Mouse (Mus musculus): Measurements from ENCODE around the gene Snx25. TPM values are rescaled to one million over a fixed set of nuclear protein-coding genes. Genes with fewer than 3 reads are reported as not detected.

The Snx25 gene
- polyA plus RNA-seq, 1 experiment from 2014 or later, result 3.0 TPM

GRCm38 (mm10) chr8:46010306-46010705 lies 141.7 kb downstream of the Snx25 start:
- 54% methylated on average over 2 of the region's 2 CpGs for WGBS (ENCODE audit: insufficient replicate concordance)
- Histone ChIP-seq H3K9me3 (replicated peaks; ENCODE audit: control insufficient read depth, low read length) (no peaks in the 10 kb centered on the region), H3K4me1 (ENCODE audit: control insufficient read depth, low read depth, low read length) (no peaks in the 10 kb centered on the region), H3K27ac (ENCODE audit: low read length) (no peak overlapping the region), H3K36me3 (ENCODE audit: control insufficient read depth, insufficient read depth) (no peaks in the 10 kb centered on the region), H3K27me3 (ENCODE audit: control insufficient read depth, insufficient read depth, low read depth, low read length) (peaks cover 2% of the 10 kb centered on the region; the same call in 1 of the 2 replicates), H3K4me2 (ENCODE audit: low read depth, low read length) (peak overlapping the region; percentile 42), H3K4me3 (ENCODE audit: low read depth, low read length) (no peak overlapping the region), H3K9ac (ENCODE audit: low read depth, low read length) (no peak overlapping the region)
- ATAC-seq (ENCODE audit: low read depth), result no peak

DNA sequence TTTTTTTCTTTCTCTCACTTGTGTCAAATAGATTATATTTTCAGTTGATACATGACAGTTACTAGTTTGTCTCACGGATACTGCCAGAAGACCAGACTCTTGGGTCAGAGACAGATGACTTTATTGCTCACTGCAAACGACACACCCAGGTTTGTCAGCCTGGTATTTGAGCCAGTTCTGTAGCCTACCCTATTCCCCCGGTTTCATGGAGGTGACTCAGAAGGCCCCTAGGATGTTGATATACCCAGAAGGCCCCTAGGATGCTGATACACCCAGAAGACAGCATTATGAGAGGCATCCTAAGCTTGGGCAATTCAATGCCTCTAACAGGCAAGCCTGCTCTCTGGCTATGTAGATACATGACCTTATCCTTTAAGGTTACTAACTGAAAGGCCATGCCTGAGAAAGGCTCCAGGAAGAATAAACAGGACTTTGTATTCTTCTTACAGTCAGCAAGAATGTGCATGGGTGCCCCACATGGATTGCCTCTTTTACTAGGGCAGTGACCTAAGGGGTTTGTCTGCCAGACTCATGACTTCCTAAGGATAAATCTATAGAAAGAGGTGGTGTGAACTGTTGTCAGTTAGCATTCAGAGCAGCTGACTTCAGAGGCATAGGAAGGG lies 144.8 kb downstream of the Snx25 start:
- ATAC-seq (ENCODE audit: low read depth), result no peak
- Histone ChIP-seq H3K4me3 (ENCODE audit: low read depth, low read length) (no peak overlapping the region), H3K4me2 (ENCODE audit: low read depth, low read length) (no peak overlapping the region), H3K36me3 (ENCODE audit: control insufficient read depth, insufficient read depth) (no peaks in the 10 kb centered on the region), H3K9me3 (replicated peaks; ENCODE audit: control insufficient read depth, low read length) (no peaks in the 10 kb centered on the region), H3K4me1 (ENCODE audit: control insufficient read depth, low read depth, low read length) (no peaks in the 10 kb centered on the region), H3K9ac (ENCODE audit: low read depth, low read length) (no peak overlapping the region), H3K27ac (ENCODE audit: low read length) (no peak overlapping the region), H3K27me3 (ENCODE audit: control insufficient read depth, insufficient read depth, low read depth, low read length) (no peaks in the 10 kb centered on the region)
- WGBS (ENCODE audit: insufficient replicate concordance), result 45% methylated on average over 3 of the region's 3 CpGs

DNA sequence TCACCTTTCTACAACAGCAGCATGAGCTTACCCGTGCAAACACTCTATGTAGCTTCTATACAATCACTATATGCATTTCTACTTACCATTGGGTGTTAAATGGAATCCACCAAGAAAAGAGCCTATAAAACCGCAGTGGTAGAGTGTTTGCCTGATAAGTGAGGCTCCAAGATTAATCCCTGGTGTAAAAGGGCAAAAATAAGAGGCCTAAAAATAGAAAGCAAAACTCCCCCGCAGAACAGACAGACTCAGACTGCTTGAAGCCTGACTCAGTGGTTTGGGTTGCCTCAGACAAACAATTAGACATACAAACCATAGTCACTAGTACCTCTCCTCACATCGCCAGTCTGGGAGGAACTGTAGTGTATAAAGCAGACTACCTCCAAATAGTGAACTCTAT lies 146.4 kb downstream of the Snx25 start, which contains the start of gene Ankrd37:
Gene Ankrd37 (minus strand): TSS at position 112 of the 400 bp plus-strand sequence.
- Histone ChIP-seq H3K9me3 (replicated peaks; ENCODE audit: control insufficient read depth, low read length) (no peaks in the 10 kb centered on the region), H3K4me3 (ENCODE audit: low read depth, low read length) (no peak within 1 kb of the TSS), H3K4me2 (ENCODE audit: low read depth, low read length) (no peak within 1 kb of the TSS), H3K27ac (ENCODE audit: low read length) (no peak within 1 kb of the TSS), H3K4me1 (ENCODE audit: control insufficient read depth, low read depth, low read length) (no peaks in the 10 kb centered on the region), H3K9ac (ENCODE audit: low read depth, low read length) (no peak within 1 kb of the TSS), H3K27me3 (ENCODE audit: control insufficient read depth, insufficient read depth, low read depth, low read length) (no peaks in the 10 kb centered on the region), H3K36me3 (ENCODE audit: control insufficient read depth, insufficient read depth) (no peaks in the 10 kb centered on the region)
- 37% methylated on average over 4 of the region's 4 CpGs for WGBS (ENCODE audit: insufficient replicate concordance)
- ATAC-seq (ENCODE audit: low read depth), result no peak

- peaks cover 11% of the 10 kb centered on the region for H3K36me3 ChIP-seq (ENCODE audit: control insufficient read depth, insufficient read depth)
- 5% methylated on average over 55 of the region's 55 CpGs for WGBS (ENCODE audit: insufficient replicate concordance)
- H3K9me3 ChIP-seq (replicated peaks; ENCODE audit: control insufficient read depth, low read length), result no peaks in the 10 kb centered on the region
- peak overlapping the region; percentile 98 for H3K4me2 ChIP-seq (ENCODE audit: low read depth, low read length)
- ATAC-seq (ENCODE audit: low read depth), result peak; percentile 98
- H3K9ac ChIP-seq (ENCODE audit: low read depth, low read length), result peak overlapping the region; percentile 77
- H3K4me3 ChIP-seq (ENCODE audit: low read depth, low read length), result peak overlapping the region; percentile 70
- no peaks in the 10 kb centered on the region for H3K27me3 ChIP-seq (ENCODE audit: control insufficient read depth, insufficient read depth, low read depth, low read length)
- peaks cover 6% of the 10 kb centered on the region for H3K4me1 ChIP-seq (ENCODE audit: control insufficient read depth, low read depth, low read length)
- peak overlapping the region; percentile 89 for H3K27ac ChIP-seq (ENCODE audit: low read length)
Observed at GRCm38 (mm10) chr8:45999784-46000705, 151.9 kb downstream of the Snx25 start.

GRCm38 (mm10) chr8:45999138-45999783 lies 152.7 kb downstream of the Snx25 start, which contains the start of gene Lrp2bp:
Lrp2bp (plus strand) TSS chr8:45999303.
- Histone ChIP-seq H3K4me1 (ENCODE audit: control insufficient read depth, low read depth, low read length) (peaks cover 6% of the 10 kb centered on the region), H3K4me2 (ENCODE audit: low read depth, low read length) (peak within 1 kb of the TSS; percentile 98), H3K9me3 (replicated peaks; ENCODE audit: control insufficient read depth, low read length) (no peaks in the 10 kb centered on the region), H3K27me3 (ENCODE audit: control insufficient read depth, insufficient read depth, low read depth, low read length) (no peaks in the 10 kb centered on the region), H3K9ac (ENCODE audit: low read depth, low read length) (peak within 1 kb of the TSS; percentile 77), H3K4me3 (ENCODE audit: low read depth, low read length) (peak within 1 kb of the TSS; percentile 70), H3K27ac (ENCODE audit: low read length) (peak within 1 kb of the TSS; percentile 89), H3K36me3 (ENCODE audit: control insufficient read depth, insufficient read depth) (peaks cover 11% of the 10 kb centered on the region)
- ATAC-seq (ENCODE audit: low read depth), result no peak
- WGBS (ENCODE audit: insufficient replicate concordance), result 6% methylated on average over 22 of the region's 22 CpGs

DNA sequence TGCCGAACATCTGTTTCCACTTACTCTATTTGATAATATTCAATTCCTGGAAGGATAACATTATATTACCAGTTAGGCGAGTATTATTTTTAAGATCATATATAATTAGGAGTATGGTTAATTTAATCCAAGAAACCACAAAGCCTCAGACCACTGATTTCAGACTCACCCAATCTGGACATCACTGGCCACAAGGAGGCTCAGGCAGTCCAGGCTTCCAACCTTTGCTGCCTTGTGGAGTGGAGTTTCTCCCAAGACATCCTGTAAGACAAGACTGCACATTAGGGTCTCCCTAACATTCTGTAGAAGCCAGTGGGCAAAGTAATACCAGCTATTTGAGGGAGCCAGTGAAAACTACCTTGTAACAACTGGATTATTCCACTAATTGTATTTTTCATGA lies 153.7 kb downstream of the Snx25 start:
- no peak overlapping the region for H3K4me2 ChIP-seq (ENCODE audit: low read depth, low read length)
- no peak overlapping the region for H3K27ac ChIP-seq (ENCODE audit: low read length)
- WGBS (ENCODE audit: insufficient replicate concordance), result 76% methylated on average over 2 of the region's 2 CpGs
- H3K36me3 ChIP-seq (ENCODE audit: control insufficient read depth, insufficient read depth), result peaks cover 17% of the 10 kb centered on the region
- no peaks in the 10 kb centered on the region for H3K27me3 ChIP-seq (ENCODE audit: control insufficient read depth, insufficient read depth, low read depth, low read length)
- H3K4me3 ChIP-seq (ENCODE audit: low read depth, low read length), result no peak overlapping the region
- no peaks in the 10 kb centered on the region for H3K9me3 ChIP-seq (replicated peaks; ENCODE audit: control insufficient read depth, low read length)
- no peak overlapping the region for H3K9ac ChIP-seq (ENCODE audit: low read depth, low read length)
- no peak for ATAC-seq (ENCODE audit: low read depth)
- H3K4me1 ChIP-seq (ENCODE audit: control insufficient read depth, low read depth, low read length), result peaks cover 6% of the 10 kb centered on the region

DNA sequence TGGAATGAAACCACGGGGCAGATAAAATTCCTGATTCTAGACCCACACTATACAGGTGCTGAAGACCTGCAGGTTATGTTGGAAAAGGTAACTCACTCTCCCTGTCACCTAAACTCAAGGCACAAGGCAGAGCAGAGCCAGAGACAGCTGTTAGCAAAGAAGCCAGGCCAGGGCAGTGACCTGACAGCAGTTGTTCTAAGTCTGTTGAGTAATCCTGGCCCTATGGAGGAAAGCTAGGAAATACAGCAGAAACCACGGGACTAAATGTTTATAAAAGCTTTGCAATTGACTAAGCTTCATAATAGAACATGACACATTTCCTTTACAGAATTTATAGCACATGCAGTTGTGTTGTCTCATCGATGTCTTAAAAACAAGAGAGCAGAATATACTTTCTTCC lies 156.4 kb downstream of the Snx25 start:
- Histone ChIP-seq H3K27me3 (ENCODE audit: control insufficient read depth, insufficient read depth, low read depth, low read length) (no peaks in the 10 kb centered on the region), H3K9me3 (replicated peaks; ENCODE audit: control insufficient read depth, low read length) (no peaks in the 10 kb centered on the region), H3K9ac (ENCODE audit: low read depth, low read length) (no peak overlapping the region), H3K4me2 (ENCODE audit: low read depth, low read length) (no peak overlapping the region), H3K27ac (ENCODE audit: low read length) (no peak overlapping the region), H3K36me3 (ENCODE audit: control insufficient read depth, insufficient read depth) (peaks cover 17% of the 10 kb centered on the region), H3K4me1 (ENCODE audit: control insufficient read depth, low read depth, low read length) (peaks cover 6% of the 10 kb centered on the region), H3K4me3 (ENCODE audit: low read depth, low read length) (no peak overlapping the region)
- WGBS (ENCODE audit: insufficient replicate concordance), result 72% methylated on average over 3 of the region's 3 CpGs
- ATAC-seq (ENCODE audit: low read depth), result no peak

DNA sequence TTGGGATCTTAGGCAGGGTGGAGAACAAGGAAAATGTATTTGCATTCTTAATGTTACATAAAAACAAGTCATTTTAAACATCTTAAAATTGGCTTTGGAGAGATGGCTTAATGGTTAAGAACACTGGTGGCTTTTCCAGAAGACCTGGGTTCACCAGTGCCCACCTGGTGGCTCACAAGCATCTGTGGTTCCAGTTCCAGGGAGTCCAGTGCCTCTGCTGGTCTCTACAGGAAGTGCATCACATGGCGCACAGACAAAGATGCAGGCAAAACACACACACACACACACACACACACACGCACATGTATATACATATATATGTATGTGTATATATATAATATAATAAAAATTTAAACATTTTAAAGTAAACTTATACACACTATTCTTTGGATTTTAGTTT lies 157.8 kb downstream of the Snx25 start:
- H3K4me1 ChIP-seq (ENCODE audit: control insufficient read depth, low read depth, low read length), result peaks cover 2% of the 10 kb centered on the region
- H3K27me3 ChIP-seq (ENCODE audit: control insufficient read depth, insufficient read depth, low read depth, low read length), result no peaks in the 10 kb centered on the region
- H3K27ac ChIP-seq (ENCODE audit: low read length), result no peak overlapping the region
- WGBS (ENCODE audit: insufficient replicate concordance), result 85% methylated on average over 2 of the region's 2 CpGs
- no peak overlapping the region for H3K9ac ChIP-seq (ENCODE audit: low read depth, low read length)
- H3K4me3 ChIP-seq (ENCODE audit: low read depth, low read length), result no peak overlapping the region
- H3K36me3 ChIP-seq (ENCODE audit: control insufficient read depth, insufficient read depth), result peaks cover 17% of the 10 kb centered on the region
- no peaks in the 10 kb centered on the region for H3K9me3 ChIP-seq (replicated peaks; ENCODE audit: control insufficient read depth, low read length)
- H3K4me2 ChIP-seq (ENCODE audit: low read depth, low read length), result no peak overlapping the region
- no peak for ATAC-seq (ENCODE audit: low read depth)
